Mouse (Mus musculus): Measurements from ENCODE around the gene Med25. TPM values are rescaled to one million over a fixed set of nuclear protein-coding genes. Genes with fewer than 3 reads are reported as not detected.

Gene Med25
- polyA plus RNA-seq, 1 experiment from 2014 or later: 75.4 TPM

GRCm38 (mm10) chr7:44895593-44896434 is 3.3 kb upstream of the Med25 start, which contains the start of gene Fuz:
Fuz (plus strand) TSS chr7:44896079.
- Histone ChIP-seq H3K9ac (ENCODE audit: low read length) (peak within 1 kb of the TSS; percentile 81), H3K4me2 (peak within 1 kb of the TSS; percentile 68), H3K9me3 (ENCODE audit: control insufficient read depth, low read length) (no peaks in the 10 kb centered on the region), H3K4me1 (ENCODE audit: control insufficient read depth, insufficient read depth, low read length) (peaks cover 48% of the 10 kb centered on the region), H3K27ac (ENCODE audit: low read depth, low read length) (peak within 1 kb of the TSS; percentile 81), H3K4me3 (ENCODE audit: low read depth, low read length) (peak within 1 kb of the TSS; percentile 58), H3K36me3 (ENCODE audit: control insufficient read depth, insufficient read depth, low read length) (peaks cover 4% of the 10 kb centered on the region; the same call in 1 of the 2 replicates), H3K27me3 (ENCODE audit: control insufficient read depth, insufficient read depth, low read length) (no peaks in the 10 kb centered on the region)
- DNase-seq (ENCODE audit: low spot score, missing footprints) (peak; percentile 99), ATAC-seq (ENCODE audit: low FRiP score) (peak; percentile 74)
- WGBS: under 1% methylated on average over 34 of the region's 34 CpGs

GRCm38 (mm10) chr7:44895206-44895592 is 2.7 kb upstream of the Med25 start:
- H3K9me3 ChIP-seq (ENCODE audit: control insufficient read depth, low read length): no peaks in the 10 kb centered on the region
- H3K4me2 ChIP-seq: peak overlapping the region; percentile 68
- peaks cover 53% of the 10 kb centered on the region for H3K4me1 ChIP-seq (ENCODE audit: control insufficient read depth, insufficient read depth, low read length)
- no peak for ATAC-seq (ENCODE audit: low FRiP score)
- 42% methylated on average over 7 of the region's 7 CpGs for WGBS
- peak overlapping the region; percentile 58 for H3K4me3 ChIP-seq (ENCODE audit: low read depth, low read length)
- no peak for DNase-seq (ENCODE audit: low spot score, missing footprints)
- H3K36me3 ChIP-seq (ENCODE audit: control insufficient read depth, insufficient read depth, low read length): peaks cover 4% of the 10 kb centered on the region; the same call in 1 of the 2 replicates
- no peaks in the 10 kb centered on the region for H3K27me3 ChIP-seq (ENCODE audit: control insufficient read depth, insufficient read depth, low read length)
- H3K9ac ChIP-seq (ENCODE audit: low read length): no peak overlapping the region; the same call in 1 of the 2 replicates
- peak overlapping the region; percentile 81 for H3K27ac ChIP-seq (ENCODE audit: low read depth, low read length)

DNA sequence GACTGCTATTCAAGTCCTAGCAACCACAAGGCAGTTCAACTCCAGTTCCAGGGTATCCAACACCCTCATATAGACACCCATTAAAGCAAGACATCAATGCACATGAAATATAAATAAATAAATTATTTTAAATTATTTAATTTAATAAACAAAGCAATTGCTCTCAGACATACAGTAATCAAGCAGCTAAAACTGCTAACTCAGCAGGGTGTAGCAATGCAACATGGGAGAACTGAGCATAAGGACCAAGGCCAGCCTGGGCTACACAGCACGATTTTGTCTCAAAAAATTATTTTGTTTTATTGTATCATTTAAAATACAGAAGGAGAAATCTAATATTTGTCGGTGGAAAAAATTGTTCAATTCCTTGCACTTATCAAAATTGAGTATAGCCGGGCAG is 1.7 kb upstream of the Med25 start:
- H3K36me3 ChIP-seq (ENCODE audit: control insufficient read depth, insufficient read depth, low read length): peaks cover 3% of the 10 kb centered on the region
- peaks cover 53% of the 10 kb centered on the region for H3K4me1 ChIP-seq (ENCODE audit: control insufficient read depth, insufficient read depth, low read length)
- H3K27ac ChIP-seq (ENCODE audit: low read depth, low read length): peak overlapping the region; percentile 93
- WGBS: 84% methylated on average over 3 of the region's 3 CpGs
- DNase-seq (ENCODE audit: low spot score, missing footprints): no peak
- H3K4me2 ChIP-seq: no peak overlapping the region
- no peak for ATAC-seq (ENCODE audit: low FRiP score)
- H3K9me3 ChIP-seq (ENCODE audit: control insufficient read depth, low read length): no peaks in the 10 kb centered on the region
- no peak overlapping the region for H3K4me3 ChIP-seq (ENCODE audit: low read depth, low read length)
- H3K27me3 ChIP-seq (ENCODE audit: control insufficient read depth, insufficient read depth, low read length): no peaks in the 10 kb centered on the region
- no peak overlapping the region for H3K9ac ChIP-seq (ENCODE audit: low read length)

GRCm38 (mm10) chr7:44893197-44893596 is 685 bp upstream of the Med25 start:
- 13% methylated on average over 8 of the region's 8 CpGs for WGBS
- Histone ChIP-seq H3K36me3 (ENCODE audit: control insufficient read depth, insufficient read depth, low read length) (peaks cover 9% of the 10 kb centered on the region), H3K9me3 (ENCODE audit: control insufficient read depth, low read length) (no peaks in the 10 kb centered on the region), H3K4me3 (ENCODE audit: low read depth, low read length) (peak overlapping the region; percentile 13; the same call in 1 of the 2 replicates), H3K4me1 (ENCODE audit: control insufficient read depth, insufficient read depth, low read length) (peaks cover 48% of the 10 kb centered on the region), H3K27ac (ENCODE audit: low read depth, low read length) (peak overlapping the region; percentile 93), H3K4me2 (peak overlapping the region; percentile 45), H3K9ac (ENCODE audit: low read length) (peak overlapping the region; percentile 54), H3K27me3 (ENCODE audit: control insufficient read depth, insufficient read depth, low read length) (no peaks in the 10 kb centered on the region)
- ATAC-seq (ENCODE audit: low FRiP score): no peak
- peak; percentile 92 for DNase-seq (ENCODE audit: low spot score, missing footprints)

DNA sequence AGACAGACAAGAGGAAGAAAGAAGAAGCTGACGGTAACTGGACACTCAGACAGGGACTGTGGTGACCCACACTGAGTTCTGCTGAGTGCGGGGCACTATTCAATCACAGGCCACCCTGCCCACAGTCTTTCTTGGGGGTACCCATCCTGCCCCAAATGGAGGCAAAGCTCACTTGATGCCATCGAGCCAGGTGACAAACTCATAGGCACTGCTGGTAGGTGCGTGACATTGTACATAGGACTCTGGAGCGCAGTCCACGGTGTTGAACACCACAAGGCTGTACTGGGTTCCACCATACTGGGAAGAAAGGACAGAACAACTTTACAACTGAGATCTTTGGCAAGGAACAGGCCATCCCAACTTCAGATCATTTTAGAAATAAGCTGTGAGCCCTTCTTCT is 901 bp downstream of the Med25 start:
- WGBS: 17% methylated on average over 6 of the region's 6 CpGs
- Histone ChIP-seq H3K27me3 (ENCODE audit: control insufficient read depth, insufficient read depth, low read length) (no peaks in the 10 kb centered on the region), H3K4me1 (ENCODE audit: control insufficient read depth, insufficient read depth, low read length) (peaks cover 40% of the 10 kb centered on the region), H3K9me3 (ENCODE audit: control insufficient read depth, low read length) (no peaks in the 10 kb centered on the region), H3K4me2 (peak overlapping the region; percentile 66), H3K9ac (ENCODE audit: low read length) (peak overlapping the region; percentile 91), H3K27ac (ENCODE audit: low read depth, low read length) (peak overlapping the region; percentile 86), H3K4me3 (ENCODE audit: low read depth, low read length) (peak overlapping the region; percentile 81), H3K36me3 (ENCODE audit: control insufficient read depth, insufficient read depth, low read length) (peaks cover 9% of the 10 kb centered on the region)
- DNase-seq (ENCODE audit: low spot score, missing footprints): peak; percentile 90
- ATAC-seq (ENCODE audit: low FRiP score): no peak

DNA sequence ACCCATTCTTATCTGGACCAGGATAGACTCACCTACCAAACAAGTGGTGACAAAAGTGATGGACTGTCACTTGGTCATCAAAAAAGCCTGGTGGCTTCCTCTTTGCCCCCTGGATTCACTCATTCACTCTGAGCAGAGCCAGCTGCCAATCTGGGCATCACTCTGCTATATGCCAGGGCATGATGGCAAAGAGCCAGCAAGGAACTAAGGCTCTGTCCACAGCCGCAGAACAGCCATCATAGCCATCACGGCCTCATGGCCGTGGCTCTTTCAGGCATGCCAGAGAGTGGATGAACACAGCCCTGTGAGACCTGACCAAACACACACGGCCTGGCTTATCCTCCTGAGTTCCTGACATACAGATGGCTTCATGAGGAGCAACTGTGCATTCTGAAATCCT is 1.8 kb downstream of the Med25 start:
- DNase-seq (ENCODE audit: low spot score, missing footprints) (no peak), ATAC-seq (ENCODE audit: low FRiP score) (no peak)
- Histone ChIP-seq H3K4me1 (ENCODE audit: control insufficient read depth, insufficient read depth, low read length) (peaks cover 38% of the 10 kb centered on the region), H3K4me3 (ENCODE audit: low read depth, low read length) (peak overlapping the region; percentile 81), H3K9me3 (ENCODE audit: control insufficient read depth, low read length) (no peaks in the 10 kb centered on the region), H3K36me3 (ENCODE audit: control insufficient read depth, insufficient read depth, low read length) (peaks cover 9% of the 10 kb centered on the region), H3K9ac (ENCODE audit: low read length) (peak overlapping the region; percentile 91), H3K27me3 (ENCODE audit: control insufficient read depth, insufficient read depth, low read length) (no peaks in the 10 kb centered on the region), H3K27ac (ENCODE audit: low read depth, low read length) (no peak overlapping the region), H3K4me2 (peak overlapping the region; percentile 66)
- WGBS: 88% methylated on average over 4 of the region's 4 CpGs

- Histone ChIP-seq H3K4me3 (ENCODE audit: low read depth, low read length) (peak overlapping the region; percentile 81; the same call in 1 of the 2 replicates), H3K36me3 (ENCODE audit: control insufficient read depth, insufficient read depth, low read length) (peaks cover 10% of the 10 kb centered on the region), H3K27me3 (ENCODE audit: control insufficient read depth, insufficient read depth, low read length) (no peaks in the 10 kb centered on the region), H3K4me2 (peak overlapping the region; percentile 66), H3K9ac (ENCODE audit: low read length) (peak overlapping the region; percentile 91; the same call in 1 of the 2 replicates), H3K4me1 (ENCODE audit: control insufficient read depth, insufficient read depth, low read length) (peaks cover 35% of the 10 kb centered on the region), H3K27ac (ENCODE audit: low read depth, low read length) (no peak overlapping the region), H3K9me3 (ENCODE audit: control insufficient read depth, low read length) (no peaks in the 10 kb centered on the region)
- ATAC-seq (ENCODE audit: low FRiP score) (no peak), DNase-seq (ENCODE audit: low spot score, missing footprints) (no peak)
- 90% methylated on average over 6 of the region's 7 CpGs for WGBS
These were observed 2.3 kb downstream of the Med25 start for GRCm38 (mm10) chr7:44890180-44890579.

DNA sequence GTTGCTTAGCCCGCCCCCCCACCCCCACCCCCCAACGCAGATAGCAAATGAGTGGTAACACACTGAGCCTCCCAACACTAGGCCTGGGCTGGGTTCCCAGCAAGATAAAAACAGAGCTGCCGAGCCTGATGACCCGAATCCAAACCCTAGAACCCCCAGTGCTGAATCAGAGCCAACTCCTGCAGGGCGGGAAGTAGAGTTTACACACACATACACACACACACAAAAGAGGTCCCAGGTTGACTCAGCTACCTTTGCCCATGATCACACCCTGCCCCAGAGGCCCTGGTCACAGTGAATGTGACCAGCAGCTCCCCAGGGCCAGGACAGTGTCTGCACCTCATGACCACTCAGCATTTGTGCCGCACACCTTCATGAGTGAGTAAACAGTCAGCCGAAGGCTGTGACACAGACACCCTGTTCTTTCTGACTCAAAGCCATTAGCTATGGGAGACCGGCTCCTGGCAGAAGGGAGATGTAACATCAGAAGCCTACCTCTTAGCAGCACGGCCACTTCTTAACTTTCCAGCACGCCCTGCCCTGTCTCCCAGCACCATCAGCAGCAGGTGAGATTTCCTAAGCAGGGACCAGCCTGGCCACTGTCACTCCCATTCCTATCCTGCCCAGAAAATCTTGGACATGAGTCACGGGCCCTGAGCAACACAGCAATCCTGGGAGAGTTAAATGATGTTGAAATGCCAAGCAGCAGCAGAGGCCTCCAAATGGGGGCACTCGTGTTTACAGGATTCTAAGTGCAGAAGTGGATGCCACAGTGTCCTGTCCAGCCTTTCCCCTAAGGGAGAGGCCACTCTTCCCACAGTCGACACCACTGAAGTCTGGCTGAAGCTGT is 4.0 kb downstream of the Med25 start:
- ATAC-seq (ENCODE audit: low FRiP score): no peak
- peaks cover 20% of the 10 kb centered on the region for H3K4me1 ChIP-seq (ENCODE audit: control insufficient read depth, insufficient read depth, low read length)
- no peak overlapping the region for H3K4me2 ChIP-seq
- H3K9ac ChIP-seq (ENCODE audit: low read length): no peak overlapping the region
- H3K27me3 ChIP-seq (ENCODE audit: control insufficient read depth, insufficient read depth, low read length): no peaks in the 10 kb centered on the region
- no peaks in the 10 kb centered on the region for H3K9me3 ChIP-seq (ENCODE audit: control insufficient read depth, low read length)
- peaks cover 23% of the 10 kb centered on the region for H3K36me3 ChIP-seq (ENCODE audit: control insufficient read depth, insufficient read depth, low read length)
- H3K27ac ChIP-seq (ENCODE audit: low read depth, low read length): no peak overlapping the region
- H3K4me3 ChIP-seq (ENCODE audit: low read depth, low read length): no peak overlapping the region
- DNase-seq (ENCODE audit: low spot score, missing footprints): no peak
- WGBS: 89% methylated on average over 13 of the region's 13 CpGs

Data from midbrain, embryonic 11.5 days (tissue).